Mouse (Mus musculus) CH12.LX (cell line): ENCODE data around the gene Yipf1. TPM values are rescaled to one million over a fixed set of nuclear protein-coding genes. Genes with fewer than 3 reads are reported as not detected.

ENCODE experiments used
- DNase-seq: peaks from one replicate; pipeline ENCODE4 v3.0.0-alpha.2; 2013; ENCODE audit errors: extremely low read depth
- H3K27ac ChIP-seq: 2 replicates; pipeline ENCODE4 v1.5.1; 2012; ENCODE audit warnings: low read depth, mild to moderate bottlenecking, control low read depth, moderate library complexity; ENCODE audit not compliant: insufficient read depth
- H3K27me3 ChIP-seq: replicated peaks from 2 replicates; pipeline ENCODE3; 2012; ENCODE audit warnings: inconsistent platforms
- H3K36me3 ChIP-seq, 2 experiments: replicated peaks in 1 of 2; 2 replicates each; pipeline versions ENCODE3 to v1.6.1; 2012; ENCODE audit warnings: inconsistent platforms in 1 of 2, low read length in 1 of 2, mild to moderate bottlenecking in 1 of 2, mixed read lengths in 1 of 2, moderate library complexity in 1 of 2; ENCODE audit not compliant: control insufficient read depth in 1 of 2, insufficient read depth in 1 of 2
- H3K4me1 ChIP-seq, 2 experiments: 2 replicates each; pipeline ENCODE4 v1.6.1; 2012; ENCODE audit warnings: inconsistent platforms in 1 of 2, moderate library complexity in 1 of 2; ENCODE audit not compliant: insufficient read depth in 2 of 2, control insufficient read depth in 1 of 2
- H3K4me2 ChIP-seq: 2 replicates; pipeline ENCODE4 v1.6.1; 2012; ENCODE audit warnings: low read depth, mild to moderate bottlenecking, control low read depth; ENCODE audit not compliant: poor library complexity, insufficient read depth, severe bottlenecking
- H3K4me3 ChIP-seq, 3 experiments: fragments of 150-350 bp in 1 of 3; sonication (generic) in 1 of 3; replicated peaks in 1 of 3; 2 replicates each; pipeline versions ENCODE3 to v1.5.1; 2011 to 2012; ENCODE audit warnings: low read depth in 2 of 3, low read length in 2 of 3, mild to moderate bottlenecking in 2 of 3, moderate library complexity in 2 of 3, control low read depth in 1 of 3, improper control_type of control experiment in 1 of 3, inconsistent platforms in 1 of 3, mixed read lengths in 1 of 3; ENCODE audit not compliant: poor library complexity in 1 of 3
- H3K79me2 ChIP-seq: replicated peaks from 2 replicates; pipeline ENCODE4 v1.6.1; 2012; ENCODE audit warnings: mild to moderate bottlenecking, moderate library complexity; ENCODE audit not compliant: control insufficient read depth, poor library complexity, insufficient read depth, severe bottlenecking; ENCODE audit errors: extremely low read depth
- H3K9ac ChIP-seq: 2 replicates; pipeline ENCODE4 v1.6.1; 2012; ENCODE audit warnings: low read depth, mild to moderate bottlenecking, control low read depth, moderate library complexity; ENCODE audit not compliant: insufficient read depth
- H3K9me3 ChIP-seq: replicated peaks from 2 replicates; pipeline ENCODE3; 2012; ENCODE audit warnings: low read length, inconsistent platforms, mixed read lengths
- BHLHE40 ChIP-seq: IDR thresholded peaks from 2 replicates; pipeline ENCODE4 v1.6.1; 2011; ENCODE audit warnings: mild to moderate bottlenecking, low read depth, low read length, improper control_type of control experiment
- CHD1 ChIP-seq: IDR thresholded peaks from 2 replicates; pipeline ENCODE4 v1.6.1; 2012; ENCODE audit warnings: low read depth, low read length, improper control_type of control experiment, inconsistent platforms
- CHD2 ChIP-seq: IDR thresholded peaks from 2 replicates; pipeline ENCODE4 v1.6.1; 2011; ENCODE audit warnings: low read length, improper control_type of control experiment
- CTCF ChIP-seq, 2 experiments: IDR thresholded peaks in 1 of 2; conservative IDR thresholded peaks in 1 of 2; 2 replicates each; pipeline ENCODE4 v1.5.1; 2011 to 2012; ENCODE audit warnings: low read depth in 2 of 2, low read length in 2 of 2, improper control_type of control experiment in 1 of 2, inconsistent platforms in 1 of 2, mild to moderate bottlenecking in 1 of 2, moderate library complexity in 1 of 2
- E2F4 ChIP-seq: IDR thresholded peaks from 2 replicates; pipeline ENCODE4 v1.6.1; 2011; ENCODE audit warnings: low read depth, low read length, improper control_type of control experiment; ENCODE audit not compliant: insufficient replicate concordance
- ELF1 ChIP-seq: IDR thresholded peaks from 2 replicates; pipeline ENCODE4 v1.6.1; 2014; ENCODE audit warnings: low read depth, mild to moderate bottlenecking, inconsistent platforms, low read length, improper control_type of control experiment
- EP300 ChIP-seq: IDR thresholded peaks from 2 replicates; pipeline ENCODE4 v1.6.1; 2011; ENCODE audit warnings: low read length, improper control_type of control experiment
- JUND ChIP-seq: conservative IDR thresholded peaks from 2 replicates; pipeline ENCODE4 v1.6.1; 2011; ENCODE audit warnings: low read depth, low read length, improper control_type of control experiment
- KAT2A ChIP-seq: IDR thresholded peaks from 2 replicates; pipeline ENCODE4 v1.6.1; 2012; ENCODE audit warnings: low read length, improper control_type of control experiment, inconsistent platforms; ENCODE audit not compliant: insufficient replicate concordance
- MAFK ChIP-seq: IDR thresholded peaks from 2 replicates; pipeline ENCODE4 v1.6.1; 2011; ENCODE audit warnings: low read length, improper control_type of control experiment; ENCODE audit not compliant: insufficient replicate concordance
- MXI1 ChIP-seq: IDR thresholded peaks from 2 replicates; pipeline ENCODE4 v1.6.1; 2011; ENCODE audit warnings: mild to moderate bottlenecking, low read depth, low read length, improper control_type of control experiment
- NELFE ChIP-seq: IDR thresholded peaks from 2 replicates; pipeline ENCODE4 v1.6.1; 2011; ENCODE audit warnings: low read depth, low read length, improper control_type of control experiment
- NRF1 ChIP-seq: IDR thresholded peaks from 2 replicates; pipeline ENCODE4 v1.6.1; 2014; ENCODE audit warnings: low read depth, mild to moderate bottlenecking, inconsistent platforms, low read length, improper control_type of control experiment, moderate library complexity
- PAX5 ChIP-seq: IDR thresholded peaks from 2 replicates; pipeline ENCODE4 v1.6.1; 2012; ENCODE audit warnings: low read length, inconsistent platforms, mixed read lengths
- POLR2A ChIP-seq: IDR thresholded peaks from 2 replicates; pipeline ENCODE4 v1.6.1; 2011; ENCODE audit warnings: low read depth, mild to moderate bottlenecking, improper control_type of control experiment, low read length
- SIN3A ChIP-seq: IDR thresholded peaks from 2 replicates; pipeline ENCODE4 v1.6.1; 2012; ENCODE audit warnings: low read length, improper control_type of control experiment, inconsistent platforms
- TBP ChIP-seq: conservative IDR thresholded peaks from 2 replicates; pipeline ENCODE4 v1.6.1; 2011; ENCODE audit warnings: low read depth, low read length, improper control_type of control experiment
- UBTF ChIP-seq: IDR thresholded peaks from 2 replicates; pipeline ENCODE4 v1.6.1; 2012; ENCODE audit warnings: low read depth, mild to moderate bottlenecking, inconsistent platforms, low read length, improper control_type of control experiment, moderate library complexity
- USF2 ChIP-seq: conservative IDR thresholded peaks from 2 replicates; pipeline ENCODE4 v1.6.1; 2011; ENCODE audit warnings: low read depth, low read length, improper control_type of control experiment
- ZKSCAN1 ChIP-seq: IDR thresholded peaks from 2 replicates; pipeline ENCODE4 v1.6.1; 2012; ENCODE audit warnings: low read depth, inconsistent platforms, low read length, improper control_type of control experiment, borderline replicate concordance
- dilution Hi-C: fragments of 300-500 bp; cut with MboI; formaldehyde crosslinking; loops from 2 replicates; pipeline ENCODE4 v1.14.3; 2020; ENCODE audit warnings: low sequenced_read_pairs; ENCODE audit not compliant: extremely low pct_unique_long_range_greater_than_20kb, extremely low pct_ligation_motif_present
- in situ Hi-C: fragments of 300-500 bp; cut with MboI; formaldehyde crosslinking; loops from 3 replicates; pipeline ENCODE4 v1.14.3; 2019; ENCODE audit warnings: low sequenced_read_pairs, low pct_ligation_motif_present, low pct_unique_long_range_greater_than_20kb, mixed read lengths
- polyA plus RNA-seq: library from polyadenylated mRNA; unstranded; fragments of >175 nt; gene quantifications from 2 replicates; pipeline ENCODE4 v1.2.1, GENCODE M21; 2012; ENCODE audit warnings: low read depth; ENCODE audit not compliant: insufficient read length
- total RNA-seq, 2 experiments: library from RNA; depleted of rRNA; stranded (reverse); fragments of 300-350 nt in 1 of 2; fragments of >200 nt in 1 of 2; gene quantifications; 2 replicates each; pipeline ENCODE4 v1.2.3; 2012 to 2014

Gene Yipf1
- total and polyA plus RNA-seq, 3 experiments = 47.2 to 60.5 (median 52.8) TPM

DNA sequence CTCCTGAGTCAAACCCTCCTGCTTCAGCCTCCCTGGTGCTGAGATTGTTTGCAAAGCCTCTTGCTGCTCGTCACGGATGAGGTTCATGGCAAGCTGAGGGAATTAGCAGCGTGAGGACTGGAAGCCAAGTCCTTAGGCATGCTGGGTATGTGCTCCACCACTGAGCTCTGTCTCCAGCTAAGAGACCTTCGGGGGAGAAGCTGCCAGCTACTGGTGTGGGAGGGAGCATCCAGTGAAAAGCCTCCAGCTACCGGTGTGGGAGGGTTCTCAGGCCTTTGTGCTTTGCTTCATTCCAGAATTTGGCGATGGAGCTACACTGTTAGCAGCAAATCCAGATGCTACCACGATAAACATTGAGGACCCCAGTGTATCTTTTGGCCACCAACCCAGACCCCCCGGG lies 4.5 kb downstream of the Yipf1 start:
- Histone ChIP-seq H3K79me2 (no peaks in the 10 kb centered on the region), H3K4me3 (no peak overlapping the region), H3K9me3 (no peaks in the 10 kb centered on the region), H3K36me3 (peaks cover 41 to 72% of the 10 kb centered on the region in 2 experiments), H3K27me3 (no peaks in the 10 kb centered on the region), H3K4me2 (no peak overlapping the region), H3K9ac (no peak overlapping the region), H3K27ac (no peak overlapping the region), H3K4me1 (peaks cover 5 to 45% of the 10 kb centered on the region in 2 experiments; a peak in 3 of 4 replicates)
- in situ Hi-C loops = no loop called here
- dilution Hi-C loops = no loop called here
- DNase-seq = no peak
- TF ChIP-seq POLR2A (no peak), ZKSCAN1 (no peak), CHD1 (no peak), MAFK (no peak), E2F4 (no peak), PAX5 (no peak), UBTF (no peak), NRF1 (no peak), BHLHE40 (no peak), TBP (no peak), MXI1 (no peak)

GRCm38 (mm10) chr4:107321041-107321440 lies 6.9 kb downstream of the Yipf1 start:
- Histone ChIP-seq H3K4me2 (no peak overlapping the region), H3K4me1 (peaks cover 5 to 41% of the 10 kb centered on the region in 2 experiments; a peak in 3 of 4 replicates), H3K27ac (0 out of 2 replicates have a peak overlapping the region, but pooled peaks have one; percentile 14), H3K9me3 (no peaks in the 10 kb centered on the region), H3K4me3 (no peak overlapping the region)
- dilution Hi-C loops (no loop called here), in situ Hi-C loops (no loop called here)
- TF ChIP-seq KAT2A (0 out of 2 replicates have a peak, but pooled peaks have one; percentile 18), SIN3A (no peak)
- TF ChIP-seq, all 38 proteins: peak for 1
- Histone ChIP-seq H3K9ac (no peak overlapping the region), H3K79me2 (no peaks in the 10 kb centered on the region), H3K36me3 (peaks cover 44 to 80% of the 10 kb centered on the region in 2 experiments), H3K27me3 (no peaks in the 10 kb centered on the region)
- DNase-seq = peak; percentile 85

DNA sequence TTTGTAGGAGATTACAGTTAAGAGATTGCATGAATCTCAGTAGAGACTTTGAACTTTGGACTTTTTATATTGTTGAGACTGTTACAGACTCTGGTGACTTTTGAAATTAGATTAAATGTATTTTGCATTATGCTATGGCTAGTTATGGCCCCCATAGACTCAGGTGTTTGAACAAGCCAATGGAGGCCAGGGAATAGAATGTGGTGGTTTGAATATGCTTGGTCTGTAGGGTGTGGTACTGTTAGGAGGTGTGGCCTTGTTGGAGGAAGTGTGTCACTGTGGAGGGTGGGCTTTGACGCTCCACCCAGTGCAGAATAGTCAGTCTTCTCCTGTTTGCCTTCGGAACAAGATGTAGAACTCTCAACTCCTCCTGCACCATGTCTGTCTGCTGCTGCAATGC lies 8.9 kb downstream of the Yipf1 start:
- no peaks in the 10 kb centered on the region for H3K9me3 ChIP-seq
- in situ Hi-C loops = no loop called here

More for the DNA sequence above, 8.9 kb downstream of the Yipf1 start:
- no peak for DNase-seq
- H3K4me3 ChIP-seq = no peak overlapping the region
- peaks cover 5 to 38% of the 10 kb centered on the region in 2 experiments; a peak in 3 of 4 replicates for H3K4me1 ChIP-seq
- no peak overlapping the region for H3K4me2 ChIP-seq
- H3K36me3 ChIP-seq = peaks cover 38 to 69% of the 10 kb centered on the region in 2 experiments
- TF ChIP-seq NRF1 (no peak), CTCF (conservative IDR thresholded peaks at IDR 0.05 in 1 of 2, IDR thresholded peaks at IDR 0.05 in 1 of 2; ENCODE audit: low read depth in 2 of 2, low read length in 2 of 2) (no peak), KAT2A (no peak), CHD2 (no peak), EP300 (no peak), NELFE (no peak), UBTF (no peak), E2F4 (no peak), ELF1 (no peak), JUND (no peak), USF2 (no peak)
- TF ChIP-seq, all 38 proteins: peak for 0
- H3K9ac ChIP-seq = no peak overlapping the region
- H3K27ac ChIP-seq = no peak overlapping the region
- dilution Hi-C loops = no loop called here
- H3K79me2 ChIP-seq = no peaks in the 10 kb centered on the region
- no peaks in the 10 kb centered on the region for H3K27me3 ChIP-seq
